Mouse (Mus musculus): ENCODE data around the gene Sytl3. TPM values are rescaled to one million over a fixed set of nuclear protein-coding genes. Genes with fewer than 3 reads are reported as not detected.

Sytl3 gene
- polyA plus RNA-seq, 1 experiment, result 1.1 TPM

DNA sequence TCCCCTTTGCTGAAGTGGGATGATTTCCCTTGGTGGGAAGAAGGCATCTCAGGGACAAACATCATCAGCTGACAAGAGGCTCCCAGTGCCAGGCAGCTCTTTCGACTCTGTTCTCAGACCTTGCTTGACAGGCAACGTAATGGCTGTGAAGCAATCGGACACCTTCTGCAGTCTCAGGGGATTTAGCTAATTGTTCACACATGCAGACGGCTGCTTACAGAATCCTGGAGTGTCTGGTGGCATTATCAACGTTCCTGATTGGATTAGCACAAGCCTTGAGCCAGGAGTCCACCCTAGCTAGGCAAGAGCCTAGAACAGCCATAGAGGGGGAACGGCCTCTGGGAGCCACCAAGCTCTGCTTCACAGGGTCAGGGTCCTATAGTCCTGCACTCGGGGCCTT is 93.5 kb downstream of the Sytl3 start:
- Histone ChIP-seq H3K4me3 (replicated peaks; ENCODE audit: extremely low read depth, low read depth, low read length) (no peak overlapping the region), H3K4me1 (ENCODE audit: control insufficient read depth, insufficient read depth, low read length) (peaks cover 5% of the 10 kb centered on the region)
- no peak for DNase-seq
- 71% methylated on average over 7 of the region's 7 CpGs for WGBS
- TF ChIP-seq POLR2A (IDR thresholded peaks at IDR 0.05; ENCODE audit: borderline replicate concordance, extremely low read depth, low read depth, low read length), result no peak

DNA sequence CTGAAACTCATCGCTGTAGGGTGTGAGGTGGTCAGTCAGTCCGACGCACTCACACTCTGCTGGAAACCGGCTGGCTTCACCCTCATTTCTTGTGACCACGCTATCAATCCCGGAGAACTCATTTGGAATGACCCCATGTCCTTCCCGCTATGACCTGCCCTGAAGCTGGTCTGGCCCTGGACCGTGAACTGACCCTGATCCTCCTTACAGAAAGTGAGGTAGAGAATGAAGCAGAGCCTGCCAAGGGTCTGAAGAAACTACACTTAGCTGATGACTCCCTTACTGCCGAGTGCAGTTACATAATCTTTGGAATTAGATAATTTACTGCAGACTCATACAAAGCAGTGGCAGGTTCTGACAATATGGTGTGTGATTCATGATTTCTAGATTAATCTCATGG is 96.3 kb downstream of the Sytl3 start:
- 0 out of 2 replicates have a peak, but pooled peaks cover 2% of the 10 kb centered on the region for H3K4me1 ChIP-seq (ENCODE audit: control insufficient read depth, insufficient read depth, low read length)
- 79% methylated on average over 9 of the region's 9 CpGs for WGBS
- DNase-seq, result no peak

DNA sequence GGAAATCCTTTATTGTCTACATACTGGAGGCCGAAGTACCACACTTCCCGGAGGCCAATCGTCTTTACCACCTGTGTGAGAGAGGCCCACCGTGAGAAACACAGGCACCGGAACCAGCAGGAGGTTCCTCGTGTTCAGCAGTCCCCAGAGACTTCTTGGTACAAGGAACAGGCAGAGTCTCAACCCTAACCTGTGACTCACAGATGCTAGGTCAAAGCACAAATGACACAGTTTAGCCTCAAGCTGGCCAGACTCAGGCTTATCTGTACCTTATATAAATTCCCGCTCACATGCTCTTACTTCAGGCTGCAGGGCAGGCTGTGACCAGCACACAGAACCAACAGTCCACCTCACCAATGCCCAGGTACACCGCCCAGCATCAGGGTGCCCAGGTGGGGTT is 97.0 kb downstream of the Sytl3 start:
- no peak for DNase-seq
- no peak for TF ChIP-seq POLR2A (IDR thresholded peaks at IDR 0.05; ENCODE audit: borderline replicate concordance, extremely low read depth, low read depth, low read length)
- no peak for TF ChIP-seq CTCF (IDR thresholded peaks at IDR 0.05; ENCODE audit: insufficient read depth, low read length)
- Histone ChIP-seq H3K4me1 (ENCODE audit: control insufficient read depth, insufficient read depth, low read length) (0 out of 2 replicates have a peak, but pooled peaks cover 2% of the 10 kb centered on the region), H3K4me3 (replicated peaks; ENCODE audit: extremely low read depth, low read depth, low read length) (no peak overlapping the region)
- WGBS, result 73% methylated on average over 8 of the region's 8 CpGs

More for the DNA sequence above, 96.3 kb downstream of the Sytl3 start:
- TF ChIP-seq CTCF (IDR thresholded peaks at IDR 0.05; ENCODE audit: insufficient read depth, low read length) (no peak), POLR2A (IDR thresholded peaks at IDR 0.05; ENCODE audit: borderline replicate concordance, extremely low read depth, low read depth, low read length) (no peak)
- H3K4me3 ChIP-seq (replicated peaks; ENCODE audit: extremely low read depth, low read depth, low read length), result no peak overlapping the region

GRCm38 (mm10) chr17:6757902-6758301 is 99.0 kb downstream of the Sytl3 start:
- no peak for DNase-seq
- H3K4me1 ChIP-seq (ENCODE audit: control insufficient read depth, insufficient read depth, low read length), result no peaks in the 10 kb centered on the region
- 81% methylated on average over 16 of the region's 16 CpGs for WGBS
- TF ChIP-seq POLR2A (IDR thresholded peaks at IDR 0.05; ENCODE audit: borderline replicate concordance, extremely low read depth, low read depth, low read length), result no peak
- no peak overlapping the region for H3K4me3 ChIP-seq (replicated peaks; ENCODE audit: extremely low read depth, low read depth, low read length)

DNA sequence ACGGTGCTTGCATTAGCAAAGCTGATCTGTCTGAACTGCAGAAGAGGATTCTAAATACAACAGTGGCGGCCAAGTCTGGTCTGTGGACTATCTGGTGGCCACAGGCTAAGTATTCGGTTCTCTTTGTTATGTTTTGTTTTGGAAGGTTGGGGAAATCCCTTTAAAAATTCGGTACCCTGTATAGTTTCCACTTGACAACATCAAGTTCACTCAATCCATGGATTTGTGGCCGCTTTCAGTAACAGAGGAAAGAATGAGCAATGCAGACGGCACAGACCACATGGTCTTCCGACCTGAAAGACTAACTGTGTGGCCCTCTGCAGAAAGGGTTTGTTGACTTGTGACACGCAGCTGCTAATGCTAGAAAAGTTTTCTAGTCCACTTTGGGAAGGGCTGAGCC is 100.0 kb downstream of the Sytl3 start:
- no peak for DNase-seq
- Histone ChIP-seq H3K4me1 (ENCODE audit: control insufficient read depth, insufficient read depth, low read length) (no peaks in the 10 kb centered on the region), H3K4me3 (replicated peaks; ENCODE audit: extremely low read depth, low read depth, low read length) (no peak overlapping the region)
- WGBS, result 83% methylated on average over 8 of the region's 8 CpGs
- no peak for TF ChIP-seq CTCF (IDR thresholded peaks at IDR 0.05; ENCODE audit: insufficient read depth, low read length)
- TF ChIP-seq POLR2A (IDR thresholded peaks at IDR 0.05; ENCODE audit: borderline replicate concordance, extremely low read depth, low read depth, low read length), result no peak

DNA sequence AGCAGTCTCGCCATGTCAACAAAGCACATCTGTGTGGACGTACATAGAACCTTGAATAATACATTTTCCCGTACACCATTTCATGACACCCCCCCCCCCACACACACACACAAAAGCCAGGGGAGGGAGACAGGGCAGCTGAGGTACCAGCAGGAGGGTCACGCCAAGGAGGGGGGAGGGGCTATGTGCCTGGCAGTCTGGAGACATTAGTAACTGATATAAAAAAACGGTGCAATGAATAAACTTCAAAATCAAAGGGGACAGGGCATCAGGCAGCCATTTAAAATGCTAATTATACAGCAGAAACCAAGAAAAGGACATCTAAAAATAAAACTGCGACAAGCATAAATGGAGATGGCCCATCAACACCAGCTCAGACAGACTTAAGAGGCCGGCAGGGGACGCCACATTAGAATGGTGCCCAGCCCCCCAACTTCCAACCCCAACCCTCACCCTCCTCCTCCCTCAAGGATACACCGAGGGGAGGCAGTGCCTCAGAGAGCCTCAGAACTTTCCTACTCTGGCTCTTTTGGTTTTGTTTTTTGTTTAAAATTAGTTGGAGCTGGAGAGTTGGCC is 100.9 kb downstream of the Sytl3 start:
- 69% methylated on average over 9 of the region's 9 CpGs for WGBS
- no peak for DNase-seq
- H3K4me3 ChIP-seq (replicated peaks; ENCODE audit: extremely low read depth, low read depth, low read length), result no peak overlapping the region
- peaks cover 3% of the 10 kb centered on the region for H3K4me1 ChIP-seq (ENCODE audit: control insufficient read depth, insufficient read depth, low read length)
- TF ChIP-seq POLR2A (IDR thresholded peaks at IDR 0.05; ENCODE audit: borderline replicate concordance, extremely low read depth, low read depth, low read length) (no peak), CTCF (IDR thresholded peaks at IDR 0.05; ENCODE audit: insufficient read depth, low read length) (no peak)

DNA sequence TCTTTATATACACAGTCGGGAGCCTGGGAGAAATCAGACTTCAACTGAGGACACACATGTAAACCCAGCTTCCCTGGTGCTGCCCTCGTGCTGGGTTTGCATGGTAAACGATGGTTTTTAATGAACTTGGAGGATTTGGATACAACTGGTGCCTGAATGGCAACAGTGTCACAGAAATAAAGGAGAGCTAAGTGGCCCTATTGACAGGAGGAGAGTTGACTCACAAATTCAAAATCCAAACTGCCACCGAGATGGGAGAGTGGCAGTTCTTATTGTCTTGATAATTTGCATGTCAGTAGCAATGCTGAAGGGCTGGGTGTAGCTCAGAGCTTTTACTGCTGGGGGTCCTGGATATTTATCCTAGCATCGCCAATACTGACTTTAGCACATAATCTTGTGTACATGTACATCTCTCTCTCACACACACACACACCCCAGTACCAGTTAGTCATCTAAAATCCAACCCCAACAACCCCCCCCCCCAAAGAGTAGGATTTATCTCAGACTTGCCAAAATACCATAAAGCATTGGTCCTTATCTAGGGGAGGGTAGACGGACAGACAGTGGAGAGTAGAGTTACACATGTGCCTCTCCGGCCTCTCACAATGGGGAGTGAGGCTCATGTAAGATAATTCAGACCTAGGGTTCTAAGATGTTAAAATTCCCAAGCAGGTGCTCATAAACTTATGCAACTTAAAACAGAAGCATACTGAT is 104.8 kb downstream of the Sytl3 start:
- DNase-seq, result no peak
- H3K4me3 ChIP-seq (replicated peaks; ENCODE audit: extremely low read depth, low read depth, low read length), result no peak overlapping the region
- H3K4me1 ChIP-seq (ENCODE audit: control insufficient read depth, insufficient read depth, low read length), result peaks cover 32% of the 10 kb centered on the region
- no peak for TF ChIP-seq POLR2A (IDR thresholded peaks at IDR 0.05; ENCODE audit: borderline replicate concordance, extremely low read depth, low read depth, low read length)
- no peak for TF ChIP-seq CTCF (IDR thresholded peaks at IDR 0.05; ENCODE audit: insufficient read depth, low read length)
- 66% methylated on average over 7 of the region's 7 CpGs for WGBS

DNA sequence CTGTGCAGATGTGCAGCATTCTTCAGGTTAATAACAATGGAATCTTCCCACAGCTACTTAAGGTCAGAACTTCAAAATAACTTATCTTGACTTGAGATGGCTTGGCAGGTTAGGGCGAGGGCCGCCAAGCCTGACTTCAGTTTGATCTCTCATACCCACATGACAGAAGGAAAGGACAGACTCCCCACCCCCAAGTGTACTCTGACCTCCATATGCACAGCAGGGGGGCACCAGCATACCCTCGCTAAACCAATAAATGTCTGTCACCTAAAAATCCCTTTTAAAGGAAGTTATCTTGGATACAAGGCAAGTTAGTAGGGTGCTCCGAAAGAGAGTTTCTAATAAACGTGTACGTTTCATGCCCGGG is 105.3 kb downstream of the Sytl3 start:
- Histone ChIP-seq H3K4me3 (replicated peaks; ENCODE audit: extremely low read depth, low read depth, low read length) (no peak overlapping the region), H3K4me1 (ENCODE audit: control insufficient read depth, insufficient read depth, low read length) (peaks cover 32% of the 10 kb centered on the region)
- WGBS, result 75% methylated on average over 7 of the region's 7 CpGs
- no peak for DNase-seq
- TF ChIP-seq POLR2A (IDR thresholded peaks at IDR 0.05; ENCODE audit: borderline replicate concordance, extremely low read depth, low read depth, low read length) (no peak), CTCF (IDR thresholded peaks at IDR 0.05; ENCODE audit: insufficient read depth, low read length) (no peak)

GRCm38 (mm10) chr17:6764730-6765129 is 105.8 kb downstream of the Sytl3 start:
- peaks cover 37% of the 10 kb centered on the region for H3K4me1 ChIP-seq (ENCODE audit: control insufficient read depth, insufficient read depth, low read length)
- no peak for TF ChIP-seq CTCF (IDR thresholded peaks at IDR 0.05; ENCODE audit: insufficient read depth, low read length)
- no peak for TF ChIP-seq POLR2A (IDR thresholded peaks at IDR 0.05; ENCODE audit: borderline replicate concordance, extremely low read depth, low read depth, low read length)
- no peak overlapping the region for H3K4me3 ChIP-seq (replicated peaks; ENCODE audit: extremely low read depth, low read depth, low read length)
- no peak for DNase-seq
- WGBS, result 80% methylated on average over 4 of the region's 4 CpGs

DNA sequence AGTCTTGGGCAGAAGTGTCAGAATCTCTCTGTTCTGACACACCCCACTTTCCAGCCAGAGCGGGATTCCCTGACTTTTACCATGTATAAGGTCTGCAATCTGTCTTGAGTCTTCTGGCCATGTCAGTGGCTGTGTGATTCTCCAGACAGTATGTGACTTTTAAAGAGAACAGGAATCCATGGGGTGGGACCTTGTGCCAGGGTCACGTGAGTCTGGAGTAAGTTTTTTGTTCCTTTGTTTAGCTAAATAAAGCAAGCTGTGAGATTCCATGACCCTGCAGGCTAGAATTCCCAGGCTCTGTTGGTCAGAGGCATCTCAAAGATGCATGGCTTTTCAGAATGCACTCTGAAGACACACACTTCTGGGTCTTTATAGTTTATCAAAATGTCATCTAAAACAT is 107.0 kb downstream of the Sytl3 start:
- WGBS, result 45% methylated on average over 2 of the region's 2 CpGs
- no peak for DNase-seq
- H3K4me1 ChIP-seq (ENCODE audit: control insufficient read depth, insufficient read depth, low read length), result peaks cover 41% of the 10 kb centered on the region

More for the DNA sequence above, 107.0 kb downstream of the Sytl3 start:
- TF ChIP-seq CTCF (IDR thresholded peaks at IDR 0.05; ENCODE audit: insufficient read depth, low read length) (no peak), POLR2A (IDR thresholded peaks at IDR 0.05; ENCODE audit: borderline replicate concordance, extremely low read depth, low read depth, low read length) (no peak)
- H3K4me3 ChIP-seq (replicated peaks; ENCODE audit: extremely low read depth, low read depth, low read length), result no peak overlapping the region

Measured in lung, adult 2 months (tissue).